Mouse (Mus musculus): ENCODE data around the gene Itga8.

Gene Itga8

DNA sequence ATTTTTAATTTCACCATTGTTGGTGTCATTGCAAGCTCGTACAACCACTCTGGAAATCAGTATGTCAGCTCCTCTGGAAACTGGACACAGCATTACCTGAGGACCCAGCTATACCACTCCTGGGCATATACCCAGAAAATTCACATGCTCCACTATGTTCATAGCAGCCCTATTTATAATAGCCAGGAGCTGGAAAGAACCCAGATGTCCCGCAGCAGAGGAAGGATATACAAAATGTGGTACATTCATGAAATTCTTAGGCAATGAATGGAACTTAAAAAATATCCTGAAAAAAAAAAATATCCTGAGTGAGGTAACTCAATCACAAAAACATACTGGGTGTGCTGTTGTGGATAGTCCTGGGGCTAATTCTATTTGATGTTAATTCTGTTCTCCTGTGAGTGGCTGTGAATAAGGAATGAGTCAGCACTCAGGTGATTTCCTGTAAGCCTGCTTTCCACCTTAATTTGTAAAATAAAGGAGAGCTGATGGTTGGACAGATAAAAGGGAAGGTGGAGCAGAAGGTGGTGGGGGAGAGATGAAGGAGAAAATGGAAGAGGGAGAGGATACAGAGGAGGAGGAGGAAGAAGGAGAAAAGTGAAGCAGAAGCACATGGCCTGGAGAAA lies 224.3 kb downstream of the Itga8 start:
- no peak for DNase-seq

- no peak for DNase-seq
Observed at GRCm38 (mm10) chr2:12065669-12066399, 235.9 kb downstream of the Itga8 start.

GRCm38 (mm10) chr2:12060034-12060723 lies 241.5 kb downstream of the Itga8 start:
- no peak for DNase-seq
